Mouse (Mus musculus) liver, adult 2 months (tissue): ENCODE measurements around the gene Srgap1. TPM values are rescaled to one million over a fixed set of nuclear protein-coding genes. Genes with fewer than 3 reads are reported as not detected.

Source experiments
- DNase-seq: peaks from one replicate; pipeline ENCODE4 v3.0.0-alpha.2; 2011; ENCODE audit warnings: low read depth, low spot score; ENCODE audit errors: extremely low read depth
- H3K27ac ChIP-seq: fragments of 200-500 bp; replicated peaks from 2 replicates; pipeline ENCODE4 v1.5.1; 2012; ENCODE audit warnings: low read depth, mild to moderate bottlenecking, control low read depth, inconsistent platforms, low read length; ENCODE audit not compliant: insufficient read depth
- H3K27me3 ChIP-seq: fragments of 200-500 bp; 2 replicates; pipeline ENCODE4 v1.6.1; 2012; ENCODE audit warnings: mild to moderate bottlenecking, moderate library complexity, low read length, inconsistent platforms; ENCODE audit not compliant: control insufficient read depth, insufficient read depth
- H3K36me3 ChIP-seq: fragments of 200-500 bp; 2 replicates; pipeline ENCODE4 v1.6.1; 2012; ENCODE audit warnings: low read length, inconsistent platforms; ENCODE audit not compliant: control insufficient read depth, insufficient read depth
- H3K4me1 ChIP-seq: fragments of 200-500 bp; 2 replicates; pipeline ENCODE4 v1.6.1; 2011; ENCODE audit warnings: low read length; ENCODE audit not compliant: control insufficient read depth, insufficient read depth
- H3K4me3 ChIP-seq: fragments of 200-500 bp; 2 replicates; pipeline ENCODE4 v1.5.1; 2011; ENCODE audit warnings: low read depth, mild to moderate bottlenecking, control low read depth, low read length, moderate library complexity; ENCODE audit not compliant: insufficient read depth
- H3K79me2 ChIP-seq: fragments of 200-500 bp; 2 replicates; pipeline ENCODE4 v1.6.1; 2012; ENCODE audit warnings: inconsistent platforms, mild to moderate bottlenecking, low read length, moderate library complexity; ENCODE audit not compliant: control insufficient read depth, insufficient read depth
- H3K9ac ChIP-seq: fragments of 200-500 bp; 2 replicates; pipeline ENCODE4 v1.6.1; 2012; ENCODE audit warnings: low read depth, mild to moderate bottlenecking, control low read depth, inconsistent platforms, low read length
- CTCF ChIP-seq: fragments of 200-500 bp; IDR thresholded peaks from 2 replicates; pipeline ENCODE4 v1.5.1; 2011; ENCODE audit warnings: low read depth, low read length, control low read depth
- POLR2A ChIP-seq: fragments of 200-500 bp; IDR thresholded peaks from 2 replicates; pipeline ENCODE4 v1.6.1; 2011; ENCODE audit warnings: low read length, control low read depth; ENCODE audit not compliant: insufficient read depth; ENCODE audit errors: extremely low read depth
- WGBS: fragments of 180-500 bp; shearing (Covaris S2); methylation state at CpG from one replicate; pipeline ENCODE4 v1.1.7; 2018; 5-methylcytosine and 5-hydroxymethylcytosine counted together
- polyA plus RNA-seq: library from polyadenylated mRNA; depleted of rRNA; stranded (reverse); fragments of >200 nt; gene quantifications from 2 replicates; pipeline ENCODE4 v1.2.3, GENCODE M21; 2012
- total RNA-seq: library from RNA; depleted of rRNA; stranded (reverse); fragments of >200 nt; gene quantifications from 2 replicates; pipeline ENCODE4 v1.2.3, GENCODE M21; 2014

Srgap1 gene
- total and polyA plus RNA-seq, 2 experiments = 0.31 to 0.55 TPM

- no peak overlapping the region for H3K27ac ChIP-seq
- no peaks in the 10 kb centered on the region for H3K4me1 ChIP-seq
- no peak for TF ChIP-seq POLR2A
- H3K36me3 ChIP-seq = no peaks in the 10 kb centered on the region
- no peaks in the 10 kb centered on the region for H3K27me3 ChIP-seq
- H3K79me2 ChIP-seq = no peaks in the 10 kb centered on the region
- no peak overlapping the region for H3K9ac ChIP-seq
- H3K4me3 ChIP-seq = no peak overlapping the region
- 84% methylated on average over 6 of the region's 6 CpGs for WGBS
- no peak for DNase-seq
Measured at GRCm38 (mm10) chr10:121829034-121829433, 218.1 kb downstream of the Srgap1 start.

- Histone ChIP-seq H3K4me1 (no peaks in the 10 kb centered on the region), H3K4me3 (no peak overlapping the region), H3K79me2 (no peaks in the 10 kb centered on the region), H3K36me3 (no peaks in the 10 kb centered on the region), H3K27me3 (no peaks in the 10 kb centered on the region), H3K27ac (no peak overlapping the region), H3K9ac (no peak overlapping the region)
- 34% methylated on average over 5 of the region's 5 CpGs for WGBS
- TF ChIP-seq POLR2A = no peak
- no peak for TF ChIP-seq CTCF
- no peak for DNase-seq
Measured at GRCm38 (mm10) chr10:121822674-121823073, 224.4 kb downstream of the Srgap1 start.

GRCm38 (mm10) chr10:121820846-121821245, 226.3 kb downstream of the Srgap1 start:
- H3K27ac ChIP-seq = no peak overlapping the region
- H3K9ac ChIP-seq = no peak overlapping the region
- TF ChIP-seq CTCF (no peak), POLR2A (no peak)
- no peaks in the 10 kb centered on the region for H3K4me1 ChIP-seq
- WGBS = 89% methylated on average over 7 of the region's 7 CpGs
- no peaks in the 10 kb centered on the region for H3K79me2 ChIP-seq
- DNase-seq = no peak
- H3K4me3 ChIP-seq = no peak overlapping the region
- no peaks in the 10 kb centered on the region for H3K27me3 ChIP-seq
- no peaks in the 10 kb centered on the region for H3K36me3 ChIP-seq

- H3K79me2 ChIP-seq = no peaks in the 10 kb centered on the region
- no peak for TF ChIP-seq POLR2A
- no peak for TF ChIP-seq CTCF
- WGBS = 75% methylated on average over 7 of the region's 7 CpGs
- no peak overlapping the region for H3K4me3 ChIP-seq
- H3K9ac ChIP-seq = no peak overlapping the region
- H3K27me3 ChIP-seq = no peaks in the 10 kb centered on the region
- no peaks in the 10 kb centered on the region for H3K36me3 ChIP-seq
- H3K27ac ChIP-seq = no peak overlapping the region
- DNase-seq = no peak
- H3K4me1 ChIP-seq = no peaks in the 10 kb centered on the region
Measured at GRCm38 (mm10) chr10:121817983-121818382, 229.1 kb downstream of the Srgap1 start.

GRCm38 (mm10) chr10:121807771-121808170, 239.3 kb downstream of the Srgap1 start:
- TF ChIP-seq POLR2A (no peak), CTCF (no peak)
- Histone ChIP-seq H3K4me1 (no peaks in the 10 kb centered on the region), H3K4me3 (no peak overlapping the region), H3K9ac (no peak overlapping the region), H3K27ac (no peak overlapping the region), H3K36me3 (no peaks in the 10 kb centered on the region), H3K79me2 (no peaks in the 10 kb centered on the region), H3K27me3 (no peaks in the 10 kb centered on the region)
- DNase-seq = no peak
- WGBS = 89% methylated on average over 11 of the region's 11 CpGs

- 93% methylated on average over 11 of the region's 11 CpGs for WGBS
- no peak overlapping the region for H3K9ac ChIP-seq
- TF ChIP-seq CTCF (no peak), POLR2A (no peak)
- no peak for DNase-seq
- no peaks in the 10 kb centered on the region for H3K4me1 ChIP-seq
- H3K36me3 ChIP-seq = no peaks in the 10 kb centered on the region
- H3K27me3 ChIP-seq = no peaks in the 10 kb centered on the region
- H3K4me3 ChIP-seq = no peak overlapping the region
- no peak overlapping the region for H3K27ac ChIP-seq
- H3K79me2 ChIP-seq = no peaks in the 10 kb centered on the region
Measured at GRCm38 (mm10) chr10:121806806-121807205, 240.3 kb downstream of the Srgap1 start.
